Mouse (Mus musculus) brain, embryonic 14.5 days (tissue): ENCODE data around the gene Tmem115. TPM values are rescaled to one million over a fixed set of nuclear protein-coding genes. Genes with fewer than 3 reads are reported as not detected.

Source experiments
- DNase-seq: peaks from one replicate; pipeline ENCODE4 v3.0.0-alpha.2; 2011; ENCODE audit warnings: low read depth
- CTCF ChIP-seq: fragments of 200-500 bp; IDR thresholded peaks from 2 replicates; pipeline ENCODE4 v1.5.1; 2012; ENCODE audit warnings: inconsistent platforms, mild to moderate bottlenecking, moderate library complexity, borderline replicate concordance; ENCODE audit not compliant: insufficient read depth, insufficient read length; ENCODE audit errors: extremely low read depth
- POLR2A ChIP-seq: fragments of 200-500 bp; IDR thresholded peaks from 2 replicates; pipeline ENCODE4 v1.6.1; 2012; ENCODE audit warnings: mild to moderate bottlenecking, inconsistent platforms, borderline replicate concordance; ENCODE audit not compliant: poor library complexity, insufficient read depth, insufficient read length, severe bottlenecking; ENCODE audit errors: extremely low read depth
- polyA plus RNA-seq: library from polyadenylated mRNA; depleted of rRNA; stranded (reverse); fragments of >200 nt; gene quantifications from 2 replicates; pipeline ENCODE4 v1.2.3, GENCODE M21; 2012

The Tmem115 gene
- polyA plus RNA-seq, 1 experiment: 37.3 TPM

DNA sequence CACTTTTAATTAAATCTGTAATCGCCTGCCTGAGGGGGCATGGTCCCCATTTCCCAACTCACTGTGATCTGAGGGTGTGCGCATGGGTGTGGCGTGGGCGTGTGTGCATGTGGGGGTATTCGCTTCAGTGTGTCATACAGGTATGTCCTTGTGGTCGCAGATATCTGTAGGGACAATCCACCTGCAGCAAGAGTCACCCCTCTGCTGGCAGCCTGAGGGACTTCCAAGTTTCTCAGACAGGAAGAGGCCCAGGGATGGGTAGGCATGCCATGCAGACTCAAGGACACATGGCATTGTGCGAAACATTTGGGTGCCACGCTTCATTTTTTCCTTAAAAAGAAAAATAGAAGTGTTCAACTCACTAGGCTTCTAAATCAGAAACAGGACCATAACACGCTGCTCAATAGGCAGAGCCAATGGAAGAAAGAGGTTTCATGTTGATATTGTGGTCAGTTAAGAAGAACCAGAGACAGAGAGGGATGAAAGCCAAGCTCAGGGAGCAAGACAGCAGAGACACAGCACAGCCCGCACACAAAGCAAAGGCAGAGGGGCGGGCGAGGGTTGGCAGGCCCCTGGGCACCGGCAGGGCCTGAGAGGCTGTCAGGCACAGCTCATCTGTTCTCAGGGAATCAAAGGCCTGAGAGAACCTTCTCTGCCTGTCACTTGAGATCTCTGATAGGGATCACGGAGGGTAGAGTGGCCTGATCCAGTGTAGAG, 23.2 kb upstream of the Tmem115 start:
- TF ChIP-seq CTCF (no peak), POLR2A (no peak)
- DNase-seq: no peak

DNA sequence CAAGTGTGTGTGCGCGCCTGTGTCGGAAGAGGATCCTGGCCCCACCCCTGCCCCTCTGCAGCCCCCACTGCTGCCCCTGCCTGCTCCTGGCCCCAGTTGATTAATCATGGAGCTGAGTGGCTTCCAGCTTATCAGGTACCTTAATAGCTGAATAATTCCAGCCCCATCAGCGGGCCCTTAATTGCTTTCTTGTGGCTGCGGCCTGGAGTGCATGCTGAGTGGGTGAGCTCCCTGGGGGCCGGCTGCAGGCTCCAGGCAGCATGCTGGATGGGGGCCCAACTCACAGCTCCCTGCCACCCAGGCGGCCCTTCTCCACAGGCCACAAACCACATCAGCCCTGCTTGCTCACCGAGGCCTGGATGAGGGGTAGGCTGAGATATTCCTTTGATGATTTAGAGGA, 22.3 kb upstream of the Tmem115 start:
- DNase-seq: peak; percentile 74
- TF ChIP-seq POLR2A: no peak
- no peak for TF ChIP-seq CTCF

DNA sequence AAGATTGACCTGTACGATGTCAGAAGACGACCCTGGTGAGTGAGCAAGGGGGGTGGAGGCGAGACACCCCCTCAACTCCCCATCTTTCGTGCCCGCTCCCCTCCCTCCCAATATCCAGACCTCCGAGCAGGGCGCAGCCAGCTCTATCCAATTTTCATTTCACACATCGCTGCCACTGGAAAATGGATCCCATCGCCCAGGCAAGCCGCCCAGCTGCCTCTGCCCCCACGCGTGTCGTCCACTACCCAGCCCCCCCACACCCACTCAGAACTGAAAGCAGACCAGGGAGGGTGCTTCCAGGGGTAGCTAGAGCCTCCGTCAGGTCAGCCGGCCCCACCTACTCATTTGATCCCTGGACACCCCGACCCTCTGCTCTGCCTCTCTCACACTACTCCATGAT, 21.4 kb upstream of the Tmem115 start:
- no peak for DNase-seq
- TF ChIP-seq CTCF (no peak), POLR2A (no peak)

DNA sequence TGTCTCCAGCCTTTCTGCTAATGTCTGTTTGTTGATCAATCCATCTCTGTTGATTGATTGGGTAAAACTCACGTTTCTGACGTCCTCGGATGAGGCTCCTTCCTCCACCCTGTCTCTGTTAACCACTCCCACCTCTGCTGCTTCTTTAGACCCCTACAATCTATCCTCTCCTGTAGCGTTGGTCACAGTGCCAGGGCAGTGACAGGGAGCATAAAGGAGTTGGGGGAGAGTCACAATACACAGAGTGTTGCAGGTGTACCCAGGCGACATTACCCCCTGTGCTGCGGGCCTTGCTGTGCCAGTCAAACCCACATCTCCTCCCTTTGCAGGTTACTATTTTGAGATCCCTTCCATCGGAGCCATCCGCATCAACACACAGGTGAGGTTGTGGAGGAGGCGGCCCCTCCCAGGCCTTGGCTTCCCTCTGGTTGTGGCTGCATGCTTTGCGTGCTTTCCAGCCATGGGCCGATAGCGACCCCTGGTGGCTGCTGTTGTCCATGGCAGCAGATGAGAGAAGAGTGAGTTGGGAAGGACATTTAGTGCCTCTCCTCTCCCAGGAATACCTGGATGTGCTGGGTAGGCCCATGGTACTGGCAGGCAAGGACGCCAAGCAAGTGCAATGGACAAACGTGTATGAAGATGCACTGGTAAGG, 19.3 kb upstream of the Tmem115 start:
- DNase-seq: peak; percentile 89
- TF ChIP-seq POLR2A: no peak
- TF ChIP-seq CTCF: peak; percentile 100

DNA sequence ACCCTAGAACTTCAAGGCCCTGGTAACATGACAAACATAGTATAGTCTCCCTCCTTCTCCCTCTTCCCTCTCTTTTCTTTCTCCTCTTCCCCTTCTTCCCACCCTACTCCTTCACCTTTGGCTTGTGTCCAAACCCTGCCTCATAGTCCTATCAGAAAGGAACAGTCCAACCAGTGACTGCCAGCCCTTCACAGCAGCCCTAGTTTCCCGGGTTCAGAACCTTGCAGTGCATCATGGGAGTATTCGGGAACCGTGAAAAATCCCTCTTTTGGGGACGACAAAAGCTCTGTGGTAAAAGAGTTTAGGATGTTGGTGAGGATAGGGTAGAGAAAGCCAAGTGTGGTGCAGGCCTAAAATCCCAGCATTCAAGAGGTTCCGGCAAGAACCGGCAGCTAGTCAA, 13.4 kb upstream of the Tmem115 start:
- DNase-seq: peak; percentile 58
- TF ChIP-seq CTCF (no peak), POLR2A (no peak)

DNA sequence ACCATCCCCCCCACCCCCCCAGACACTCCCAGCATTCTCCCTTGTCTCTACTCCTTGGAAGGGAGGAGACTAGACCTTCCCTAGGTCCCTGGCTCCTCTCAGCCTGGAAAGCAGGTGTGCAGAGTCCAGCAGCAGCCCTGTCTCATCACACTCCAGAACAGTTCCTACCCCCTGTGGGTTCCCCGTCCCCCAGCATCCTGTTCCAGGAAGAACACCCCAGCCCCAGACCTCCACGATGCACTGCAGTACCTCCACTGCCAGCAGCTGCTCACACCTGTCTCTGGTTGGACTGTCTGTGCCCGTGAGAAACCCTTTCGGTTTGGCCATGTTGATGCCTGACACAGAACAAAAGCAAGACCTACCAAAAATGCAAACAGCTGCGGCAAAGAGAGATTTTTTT, 12.6 kb upstream of the Tmem115 start:
- TF ChIP-seq CTCF: no peak
- no peak for TF ChIP-seq POLR2A
- DNase-seq: no peak

DNA sequence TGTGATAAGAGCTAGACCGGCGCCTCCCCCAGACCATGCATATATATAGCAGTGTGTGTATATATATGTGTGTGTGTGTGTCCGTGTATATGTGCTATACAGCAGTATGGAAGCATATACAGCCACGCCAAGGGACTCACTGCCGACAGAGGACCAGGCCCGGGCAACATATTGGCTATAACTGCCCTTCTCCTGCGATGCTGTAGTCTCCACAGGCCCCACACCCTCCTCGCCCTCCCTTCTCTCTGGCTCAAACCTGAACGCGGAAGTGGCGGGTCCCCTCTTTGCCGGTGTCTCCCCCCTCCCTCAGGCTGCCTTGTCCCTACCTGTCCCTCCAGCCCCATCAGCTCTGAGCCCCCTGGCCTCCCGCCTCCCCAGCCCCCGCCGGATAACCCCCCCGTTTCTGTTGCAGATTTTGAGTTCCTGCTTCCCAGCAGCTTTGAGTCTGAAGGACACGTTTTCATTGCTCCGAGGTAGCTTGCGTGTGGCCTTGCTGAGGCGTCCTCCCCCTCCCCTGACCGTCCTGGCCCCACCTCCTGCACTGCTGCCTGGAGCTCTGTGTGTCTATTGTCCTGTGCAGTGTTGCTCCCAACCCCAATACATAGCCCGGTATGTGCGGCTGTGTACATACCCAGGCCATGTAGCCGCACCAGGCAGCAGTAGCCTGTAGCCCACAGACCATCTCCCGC, 11.9 kb upstream of the Tmem115 start:
- peak; percentile 62 for DNase-seq
- TF ChIP-seq CTCF (no peak), POLR2A (no peak)

DNA sequence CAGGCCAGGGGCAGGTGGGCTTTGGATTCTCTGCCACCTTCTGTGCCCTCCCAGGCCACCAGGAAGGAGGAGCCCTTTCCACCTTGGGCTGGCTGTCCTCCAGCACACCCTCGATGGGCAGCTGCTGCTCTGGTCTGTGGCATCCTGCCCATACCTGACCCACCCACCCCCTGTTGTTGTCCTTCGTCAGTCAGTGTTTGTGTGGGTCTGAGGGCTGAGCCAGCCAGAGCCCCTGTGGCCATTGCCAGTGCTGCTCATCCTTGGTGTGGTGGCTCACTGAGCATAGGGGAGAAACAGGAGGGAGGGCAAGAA, 11.4 kb upstream of the Tmem115 start:
- TF ChIP-seq CTCF (no peak), POLR2A (no peak)
- DNase-seq: no peak

DNA sequence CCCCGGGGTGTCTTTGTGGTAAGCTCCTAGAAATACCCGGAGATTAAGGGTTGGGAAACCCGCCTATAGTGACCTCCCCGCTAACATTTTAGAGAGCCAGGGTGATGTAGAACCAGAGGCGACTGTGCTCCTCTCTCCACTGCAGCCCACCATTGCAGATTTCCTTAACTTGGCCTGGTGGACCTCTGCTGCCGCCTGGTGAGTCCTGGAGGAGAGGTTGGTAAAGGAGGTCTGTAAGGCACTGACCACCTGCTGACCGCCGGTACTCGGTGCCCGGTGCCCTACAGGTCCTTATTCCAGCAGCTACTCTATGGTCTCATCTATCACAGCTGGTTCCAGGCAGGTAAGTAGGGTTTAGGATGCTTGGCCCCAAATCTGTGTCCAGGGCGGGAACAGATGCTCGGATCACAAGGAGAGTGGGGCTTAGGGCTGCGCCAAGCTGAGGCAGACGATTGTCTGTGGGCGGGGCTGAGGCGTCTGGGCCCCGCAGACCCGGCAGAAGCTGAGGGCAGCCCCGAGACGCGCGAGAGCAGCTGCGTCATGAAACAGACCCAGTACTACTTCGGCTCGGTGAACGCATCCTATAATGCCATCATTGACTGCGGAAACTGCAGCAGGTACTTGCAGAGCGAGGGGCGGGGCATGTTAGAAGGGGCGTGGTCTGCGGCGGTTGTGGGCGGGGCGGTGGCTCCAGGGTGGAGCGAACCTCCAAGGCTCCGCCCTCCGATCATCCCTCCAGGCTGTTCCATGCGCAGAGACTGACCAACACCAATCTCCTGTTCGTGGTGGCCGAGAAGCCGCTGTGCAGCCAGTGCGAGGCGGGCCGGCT, 7.3 kb upstream of the Tmem115 start:
- DNase-seq: peak; percentile 74
- TF ChIP-seq CTCF (peak; percentile 12; the same call in 1 of the 2 replicates), POLR2A (no peak)

DNA sequence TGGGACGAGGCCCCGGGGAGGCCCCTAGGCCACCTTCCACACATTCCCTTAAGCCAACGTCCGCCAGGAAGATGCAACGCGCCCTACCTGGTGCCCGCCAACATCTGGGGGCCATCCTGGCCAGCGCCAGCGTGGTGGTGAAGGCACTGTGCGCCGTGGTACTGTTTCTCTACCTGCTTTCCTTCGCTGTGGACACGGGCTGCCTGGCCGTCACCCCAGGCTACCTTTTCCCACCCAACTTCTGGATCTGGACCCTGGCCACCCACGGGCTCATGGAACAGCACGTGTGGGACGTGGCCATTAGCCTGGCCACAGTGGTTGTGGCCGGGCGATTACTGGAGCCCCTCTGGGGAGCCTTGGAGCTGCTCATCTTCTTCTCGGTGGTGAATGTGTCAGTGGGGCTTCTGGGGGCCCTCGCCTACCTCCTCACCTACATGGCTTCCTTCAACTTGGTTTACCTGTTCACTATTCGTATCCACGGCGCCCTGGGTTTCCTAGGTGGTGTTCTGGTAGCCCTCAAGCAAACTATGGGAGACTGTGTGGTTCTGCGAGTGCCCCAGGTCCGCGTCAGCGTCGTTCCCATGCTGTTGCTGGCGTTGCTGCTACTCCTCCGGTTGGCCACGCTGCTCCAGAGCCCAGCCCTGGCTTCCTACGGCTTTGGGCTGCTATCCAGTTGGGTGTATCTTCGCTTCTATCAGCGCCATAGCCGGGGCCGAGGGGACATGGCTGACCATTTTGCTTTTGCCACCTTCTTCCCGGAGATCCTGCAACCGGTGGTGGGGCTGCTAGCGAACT, 860 bp downstream of the Tmem115 start:
- DNase-seq: no peak
- no peak for TF ChIP-seq CTCF
- TF ChIP-seq POLR2A: no peak

DNA sequence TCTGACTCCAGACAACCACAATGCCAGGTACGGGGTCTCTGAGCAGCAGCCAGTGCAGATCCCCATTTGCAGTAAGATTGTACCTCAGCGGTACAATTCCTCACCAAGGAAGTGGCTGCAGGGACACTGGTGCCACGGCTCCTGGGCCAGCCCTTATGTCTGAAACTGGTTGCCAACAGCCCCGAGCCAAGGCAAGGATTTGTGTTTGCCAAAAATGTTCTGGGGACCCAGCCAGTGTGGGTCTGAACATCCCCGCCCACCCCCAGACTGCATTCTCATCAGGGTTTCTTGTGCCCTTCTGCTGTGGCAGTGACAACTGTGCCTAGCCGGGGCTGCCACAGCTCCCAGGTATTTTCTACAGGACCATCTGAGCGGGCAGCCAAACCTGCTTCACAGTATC, 4.5 kb downstream of the Tmem115 start:
- no peak for DNase-seq
- TF ChIP-seq POLR2A: no peak
- TF ChIP-seq CTCF: no peak

DNA sequence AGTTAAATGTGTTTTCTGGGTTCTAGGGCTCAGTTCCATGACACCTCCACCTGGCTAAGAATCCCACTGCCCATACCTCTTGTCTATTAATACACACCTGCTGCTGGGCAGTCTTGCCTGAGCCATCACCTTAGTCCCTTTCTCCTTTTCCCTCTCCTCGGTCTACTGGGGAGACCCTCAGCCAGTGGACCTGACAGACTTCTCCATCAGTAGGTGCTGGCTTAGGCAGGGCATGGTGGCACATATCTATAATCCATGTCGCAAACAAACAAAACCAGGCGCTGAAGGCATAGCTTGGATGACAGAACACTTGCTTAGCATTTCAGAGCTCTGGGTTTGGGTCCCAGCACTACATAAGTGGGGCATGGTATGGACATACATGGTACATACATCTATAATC, 5.0 kb downstream of the Tmem115 start:
- no peak for DNase-seq
- TF ChIP-seq CTCF: no peak
